Mouse (Mus musculus) kidney, adult 2 months (tissue): Measurements from ENCODE around the gene Pmepa1.

Experiments
- CTCF ChIP-seq: fragments of 200-500 bp; conservative IDR thresholded peaks from 2 replicates; pipeline ENCODE4 v1.5.1; 2011; ENCODE audit warnings: low read depth, mild to moderate bottlenecking, control low read depth, low read length, moderate library complexity, mixed read lengths; ENCODE audit not compliant: insufficient read depth, insufficient read length
- POLR2A ChIP-seq: fragments of 200-500 bp; IDR thresholded peaks from one replicate; pipeline ENCODE4 v1.6.1; 2011; ENCODE audit warnings: low read depth, low read length, control low read depth

- TF ChIP-seq CTCF (no peak), POLR2A (no peak)
Observed at GRCm38 (mm10) chr2:173267562-173267961, 8.8 kb downstream of the Pmepa1 start.
